Mouse (Mus musculus) forebrain, embryonic 15.5 days (tissue): ENCODE data around the gene Wdr83os. TPM values are rescaled to one million over a fixed set of nuclear protein-coding genes. Genes with fewer than 3 reads are reported as not detected.
A peak's percentile ranks its signal among the peaks of the same experiment; 100 is the strongest.
"Not testable (repeated sequence)": the region's sequence is repeated elsewhere in the genome, so short reads cannot be mapped to it uniquely, and the experiment has no call there.

Experiments used
- ATAC-seq: fragments of 200-750 bp; cut with Nextera tagmentation; replicated peaks from 2 replicates; pipeline ENCODE4 v1.8.0; 2017; ENCODE audit warnings: mild to moderate bottlenecking, moderate TSS enrichment, moderate library complexity
- H3K27ac ChIP-seq: fragments of 300-500 bp; sonication (generic); replicated peaks from 2 replicates; pipeline ENCODE4 v1.5.1; 2015; ENCODE audit warnings: mild to moderate bottlenecking, inconsistent platforms
- H3K27me3 ChIP-seq: fragments of 300-500 bp; sonication (generic); 2 replicates; pipeline ENCODE4 v1.6.1; 2015; ENCODE audit warnings: inconsistent platforms
- H3K36me3 ChIP-seq: fragments of 300-500 bp; sonication (generic); 2 replicates; pipeline ENCODE4 v1.6.1; 2015; ENCODE audit warnings: mild to moderate bottlenecking, inconsistent platforms
- H3K4me1 ChIP-seq: fragments of 300-500 bp; sonication (generic); 2 replicates; pipeline ENCODE4 v1.6.1; 2015; ENCODE audit warnings: inconsistent platforms
- H3K4me2 ChIP-seq: fragments of 300-500 bp; sonication (generic); replicated peaks from 2 replicates; pipeline ENCODE4 v1.6.1; 2015; ENCODE audit warnings: mild to moderate bottlenecking, inconsistent platforms
- H3K4me3 ChIP-seq: fragments of 300-500 bp; sonication (generic); 2 replicates; pipeline ENCODE4 v1.5.1; 2015; ENCODE audit warnings: mild to moderate bottlenecking, inconsistent platforms
- H3K9ac ChIP-seq: fragments of 300-500 bp; sonication (generic); replicated peaks from 2 replicates; pipeline ENCODE4 v1.6.1; 2015; ENCODE audit warnings: mild to moderate bottlenecking, inconsistent platforms
- H3K9me3 ChIP-seq: fragments of 300-500 bp; sonication (generic); 2 replicates; pipeline ENCODE4 v1.6.1; 2016; ENCODE audit warnings: inconsistent platforms
- WGBS: fragments of 180-500 bp; shearing (Covaris S2); methylation state at CpG from one replicate; pipeline ENCODE4 v1.1.7; 2015; ENCODE audit warnings: mixed read lengths; 5-methylcytosine and 5-hydroxymethylcytosine counted together
- polyA plus RNA-seq: library from polyadenylated mRNA; unstranded; fragments of >200 nt; fragmentation: Nextera tagmentation; extraction: Ambion mirVana; gene quantifications from 2 replicates; pipeline ENCODE4 v1.2.1, GENCODE M21; 2015

The Wdr83os gene
- polyA plus RNA-seq, 1 experiment from 2014 or later: 120 TPM

GRCm38 (mm10) chr8:85095051-85095450 is 14.5 kb downstream of the Wdr83os start:
- no peaks in the 10 kb centered on the region for H3K4me1 ChIP-seq
- H3K4me2 ChIP-seq: no peak overlapping the region
- H3K27ac ChIP-seq: no peak overlapping the region
- no peaks in the 10 kb centered on the region for H3K9me3 ChIP-seq
- WGBS: 93% methylated on average over 13 of the region's 13 CpGs
- ATAC-seq: no peak
- no peaks in the 10 kb centered on the region for H3K27me3 ChIP-seq
- no peak overlapping the region for H3K9ac ChIP-seq
- H3K4me3 ChIP-seq: no peak overlapping the region
- H3K36me3 ChIP-seq: peaks cover 37% of the 10 kb centered on the region

DNA sequence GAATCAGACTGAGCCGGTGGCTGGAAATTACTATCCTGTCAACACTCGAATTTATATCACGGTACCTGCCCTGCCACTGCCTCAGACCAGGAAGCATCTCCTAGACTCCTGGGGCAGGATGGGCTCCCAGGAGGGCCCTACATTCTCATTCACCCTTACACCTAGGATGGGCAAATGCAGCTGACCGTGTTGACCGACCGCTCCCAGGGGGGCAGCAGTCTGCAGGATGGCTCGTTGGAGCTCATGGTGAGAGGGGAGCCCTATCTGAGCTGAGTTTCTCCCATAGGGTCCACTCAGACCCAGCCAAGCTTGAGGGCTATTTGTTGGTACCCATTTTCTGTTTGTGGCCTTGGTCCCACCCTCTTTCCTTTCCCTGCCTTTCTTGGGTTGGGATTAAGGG is 15.0 kb downstream of the Wdr83os start:
- Histone ChIP-seq H3K4me1 (no peaks in the 10 kb centered on the region), H3K9ac (no peak overlapping the region), H3K4me3 (no peak overlapping the region), H3K9me3 (no peaks in the 10 kb centered on the region), H3K27ac (no peak overlapping the region), H3K4me2 (no peak overlapping the region), H3K36me3 (peaks cover 37% of the 10 kb centered on the region), H3K27me3 (no peaks in the 10 kb centered on the region)
- 95% methylated on average over 7 of the region's 7 CpGs for WGBS
- no peak for ATAC-seq

DNA sequence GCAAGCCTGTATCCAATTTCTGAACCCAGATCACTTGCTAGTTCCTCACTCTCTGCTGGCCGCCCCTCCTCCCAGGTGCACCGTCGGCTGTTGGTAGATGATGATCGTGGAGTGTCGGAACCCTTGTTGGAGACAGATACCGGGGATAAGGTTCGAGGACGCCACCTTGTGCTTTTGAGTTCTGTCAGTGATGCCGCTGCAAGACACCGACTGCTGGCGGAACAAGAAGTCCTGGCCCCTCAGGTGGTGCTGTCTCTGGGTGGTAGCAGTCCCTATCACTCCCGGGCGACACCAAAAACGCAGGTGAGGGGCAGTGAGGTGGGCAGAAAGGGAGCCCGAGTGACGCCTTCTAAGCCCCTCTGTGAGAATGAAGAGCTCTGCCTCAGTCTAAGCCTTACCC is 15.7 kb downstream of the Wdr83os start:
- no peak overlapping the region for H3K4me2 ChIP-seq
- ATAC-seq: no peak
- 94% methylated on average over 16 of the region's 16 CpGs for WGBS
- no peak overlapping the region for H3K27ac ChIP-seq
- H3K4me1 ChIP-seq: no peaks in the 10 kb centered on the region
- H3K4me3 ChIP-seq: no peak overlapping the region
- no peaks in the 10 kb centered on the region for H3K9me3 ChIP-seq
- no peak overlapping the region for H3K9ac ChIP-seq
- no peaks in the 10 kb centered on the region for H3K27me3 ChIP-seq
- peaks cover 37% of the 10 kb centered on the region for H3K36me3 ChIP-seq

- H3K9me3 ChIP-seq: no peaks in the 10 kb centered on the region
- no peak overlapping the region for H3K4me3 ChIP-seq
- H3K9ac ChIP-seq: no peak overlapping the region
- peaks cover 37% of the 10 kb centered on the region for H3K36me3 ChIP-seq
- H3K27ac ChIP-seq: no peak overlapping the region
- no peaks in the 10 kb centered on the region for H3K4me1 ChIP-seq
- WGBS: 92% methylated on average over 4 of the region's 4 CpGs
- H3K4me2 ChIP-seq: no peak overlapping the region
- no peak for ATAC-seq
- H3K27me3 ChIP-seq: no peaks in the 10 kb centered on the region
Measured at GRCm38 (mm10) chr8:85096850-85097249, 16.3 kb downstream of the Wdr83os start.

DNA sequence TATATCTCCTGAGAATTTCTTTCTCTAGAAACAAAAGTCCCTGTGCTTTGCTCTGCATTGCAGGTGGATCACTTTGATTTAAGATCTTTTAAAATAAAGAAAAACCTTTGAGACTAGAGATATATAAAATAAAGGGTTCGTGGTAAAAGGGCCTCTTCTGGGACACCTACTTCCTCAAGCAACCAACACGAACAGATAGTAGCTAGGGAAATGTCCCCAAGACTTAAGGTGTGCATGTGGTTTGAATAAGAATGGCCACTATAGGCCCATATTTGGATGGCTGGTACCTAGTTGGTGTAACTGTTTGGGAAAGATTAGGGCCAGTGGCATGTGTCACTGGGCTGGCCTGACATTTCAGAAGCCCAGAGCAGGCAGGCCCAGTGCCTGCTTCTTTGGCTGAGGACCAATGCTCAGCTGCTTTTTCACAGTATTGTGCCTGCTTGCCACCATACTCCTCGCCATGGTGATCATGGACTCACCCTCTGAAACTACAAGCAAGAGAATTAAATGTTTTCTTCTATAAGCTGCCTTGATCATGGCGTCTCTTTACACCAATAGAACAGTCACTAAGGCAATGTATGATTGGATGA is 19.6 kb downstream of the Wdr83os start:
- WGBS: 86% methylated on average over 4 of the region's 4 CpGs
- H3K4me3 ChIP-seq: no peak overlapping the region
- H3K36me3 ChIP-seq: peaks cover 31% of the 10 kb centered on the region
- no peak overlapping the region for H3K4me2 ChIP-seq
- no peak overlapping the region for H3K9ac ChIP-seq
- no peak for ATAC-seq
- no peak overlapping the region for H3K27ac ChIP-seq
- no peaks in the 10 kb centered on the region for H3K4me1 ChIP-seq
- H3K27me3 ChIP-seq: no peaks in the 10 kb centered on the region
- H3K9me3 ChIP-seq: no peaks in the 10 kb centered on the region

DNA sequence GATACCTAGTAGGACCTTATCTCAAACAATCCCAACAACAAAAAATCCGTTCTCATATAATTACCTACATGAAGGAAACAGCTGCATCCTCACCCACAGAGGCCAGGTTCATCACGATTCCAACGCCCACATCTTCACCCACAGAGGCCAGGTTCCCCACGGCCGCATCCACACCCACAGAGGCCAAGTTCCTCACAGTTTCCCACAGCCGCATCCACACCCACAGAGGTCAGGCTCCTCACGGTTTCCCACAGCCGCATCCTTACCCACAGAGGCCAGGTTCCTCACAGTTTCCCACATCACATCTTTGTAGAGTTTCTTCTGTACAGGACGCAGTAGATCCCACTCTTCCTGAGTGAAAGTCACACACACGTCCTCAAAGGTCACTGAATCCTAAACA is 32.7 kb downstream of the Wdr83os start:
- Histone ChIP-seq H3K4me2 (no peak overlapping the region), H3K27ac (no peak overlapping the region), H3K36me3 (peaks cover 26% of the 10 kb centered on the region), H3K4me1 (no peaks in the 10 kb centered on the region), H3K9me3 (no peaks in the 10 kb centered on the region; the same call in 1 of the 2 replicates), H3K9ac (no peak overlapping the region), H3K4me3 (no peak overlapping the region), H3K27me3 (no peaks in the 10 kb centered on the region)
- no peak for ATAC-seq
- WGBS: 95% methylated on average over 10 of the region's 10 CpGs

GRCm38 (mm10) chr8:85115501-85115900 is 35.0 kb downstream of the Wdr83os start:
- H3K9me3 ChIP-seq: no peaks in the 10 kb centered on the region; the same call in 1 of the 2 replicates
- H3K27me3 ChIP-seq: no peaks in the 10 kb centered on the region
- no peak overlapping the region for H3K9ac ChIP-seq
- H3K27ac ChIP-seq: no peak overlapping the region
- no peak for ATAC-seq
- H3K4me1 ChIP-seq: no peaks in the 10 kb centered on the region
- no peak overlapping the region for H3K4me2 ChIP-seq
- 80% methylated on average over 4 of the region's 4 CpGs for WGBS
- H3K36me3 ChIP-seq: peaks cover 14% of the 10 kb centered on the region; the same call in 1 of the 2 replicates
- no peak overlapping the region for H3K4me3 ChIP-seq

GRCm38 (mm10) chr8:85116984-85117383 is 36.4 kb downstream of the Wdr83os start:
- no peak for ATAC-seq
- Histone ChIP-seq H3K4me3 (no peak overlapping the region), H3K9me3 (no peaks in the 10 kb centered on the region; the same call in 1 of the 2 replicates), H3K4me1 (no peaks in the 10 kb centered on the region), H3K27ac (no peak overlapping the region), H3K4me2 (no peak overlapping the region), H3K27me3 (no peaks in the 10 kb centered on the region), H3K9ac (no peak overlapping the region), H3K36me3 (no peaks in the 10 kb centered on the region)
- WGBS: 92% methylated on average over 7 of the region's 7 CpGs

GRCm38 (mm10) chr8:85119052-85119981 is 38.8 kb downstream of the Wdr83os start:
- Histone ChIP-seq H3K27ac (peak overlapping the region; percentile 64), H3K9ac (peak overlapping the region; percentile 70), H3K36me3 (no peaks in the 10 kb centered on the region), H3K4me3 (peak overlapping the region; percentile 65), H3K4me2 (peak overlapping the region; percentile 81), H3K4me1 (no peaks in the 10 kb centered on the region), H3K27me3 (no peaks in the 10 kb centered on the region), H3K9me3 (no peaks in the 10 kb centered on the region)
- ATAC-seq: peak; percentile 93
- 7% methylated on average over 37 of the region's 37 CpGs for WGBS

DNA sequence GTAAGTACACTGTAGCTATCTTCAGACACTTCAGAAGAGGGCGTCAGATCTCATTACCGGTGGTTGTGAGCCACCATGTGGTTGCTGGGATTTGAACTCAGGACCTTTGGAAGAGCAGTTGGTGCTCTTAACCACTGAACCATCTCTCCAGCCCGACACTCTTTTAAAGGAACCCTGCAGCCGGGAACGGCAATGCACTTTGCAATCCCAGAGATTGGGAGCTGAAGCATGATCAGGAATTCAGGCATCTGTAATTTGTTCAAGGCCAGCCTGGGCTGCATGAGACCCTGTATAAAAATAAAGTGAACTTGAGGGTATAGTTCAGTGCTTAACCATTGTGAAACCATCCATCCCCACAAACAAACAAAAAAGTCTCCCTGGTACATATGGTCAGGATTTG is 39.7 kb downstream of the Wdr83os start:
- 78% methylated on average over 5 of the region's 5 CpGs for WGBS
- not testable (repeated sequence) for H3K4me2 ChIP-seq, H3K9ac ChIP-seq, H3K27ac ChIP-seq, H3K4me1 ChIP-seq, H3K9me3 ChIP-seq, ATAC-seq, H3K27me3 ChIP-seq, H3K4me3 ChIP-seq, H3K36me3 ChIP-seq

DNA sequence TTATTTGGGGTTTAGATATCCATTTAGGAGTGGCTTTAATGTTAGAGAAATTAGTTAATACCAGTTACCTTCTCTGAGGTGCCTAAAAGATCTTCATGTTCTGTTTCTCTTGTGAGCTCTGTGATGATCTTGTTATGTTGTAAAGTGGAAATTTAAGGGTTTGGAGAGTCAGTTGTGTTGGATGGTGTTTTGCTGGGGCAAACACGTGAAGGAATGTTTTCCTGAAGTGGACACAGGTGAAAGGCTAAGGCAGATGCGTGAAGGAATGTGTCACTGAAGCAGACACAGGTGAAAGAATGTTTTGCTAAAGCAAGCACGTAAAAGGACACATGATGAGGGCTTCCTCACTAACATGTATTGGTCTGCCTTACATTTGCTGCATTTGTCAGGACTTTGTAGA is 42.5 kb downstream of the Wdr83os start, which contains the start of gene Zfp791:
Gene Zfp791, minus strand, starts transcription at position 101 of the 400 bp plus-strand sequence.
- Histone ChIP-seq H3K9ac (no peak within 1 kb of the TSS), H3K27ac (no peak within 1 kb of the TSS), H3K9me3 (no peaks in the 10 kb centered on the region), H3K27me3 (no peaks in the 10 kb centered on the region), H3K4me3 (no peak within 1 kb of the TSS), H3K36me3 (no peaks in the 10 kb centered on the region), H3K4me1 (no peaks in the 10 kb centered on the region), H3K4me2 (no peak within 1 kb of the TSS)
- ATAC-seq: no peak
- WGBS: 81% methylated on average over 3 of the region's 3 CpGs

- WGBS: 90% methylated on average over 8 of the region's 8 CpGs
- Histone ChIP-seq H3K36me3 (no peaks in the 10 kb centered on the region), H3K27me3 (no peaks in the 10 kb centered on the region), H3K9me3 (no peaks in the 10 kb centered on the region), H3K27ac (no peak overlapping the region), H3K9ac (no peak overlapping the region), H3K4me1 (no peaks in the 10 kb centered on the region), H3K4me2 (no peak overlapping the region), H3K4me3 (no peak overlapping the region)
- ATAC-seq: no peak
Measured at GRCm38 (mm10) chr8:85123691-85124090, 43.2 kb downstream of the Wdr83os start.
